Mouse (Mus musculus): ENCODE data around the gene Fry.

Fry gene

GRCm38 (mm10) chr5:150510451-150511225, 392.2 kb downstream of the Fry start:
- no peak for DNase-seq (ENCODE audit: extremely low read depth, insufficient read length, low spot score)

DNA sequence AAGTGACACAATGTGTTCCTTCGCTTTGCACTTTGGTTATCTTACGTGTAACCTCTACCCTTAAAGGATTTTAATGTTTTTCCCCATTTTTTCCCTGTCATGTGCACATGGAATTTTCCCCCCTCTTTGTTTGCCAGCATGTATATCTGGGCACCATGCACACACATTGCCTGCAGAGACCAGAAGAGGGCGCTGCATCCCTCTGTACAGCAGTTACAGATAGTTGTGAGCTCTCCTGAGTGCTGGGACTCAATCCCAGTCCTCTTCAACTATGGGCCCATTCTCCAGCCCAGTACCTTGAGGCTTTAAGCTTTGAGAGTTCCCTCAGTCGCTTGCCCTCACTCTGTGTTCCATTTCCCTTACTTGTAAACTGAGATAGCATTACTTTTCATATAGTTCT, 394.8 kb downstream of the Fry start:
- DNase-seq (ENCODE audit: extremely low read depth, insufficient read length, low spot score), result no peak

GRCm38 (mm10) chr5:150514027-150514426, 395.6 kb downstream of the Fry start:
- DNase-seq (ENCODE audit: extremely low read depth, insufficient read length, low spot score), result no peak

DNA sequence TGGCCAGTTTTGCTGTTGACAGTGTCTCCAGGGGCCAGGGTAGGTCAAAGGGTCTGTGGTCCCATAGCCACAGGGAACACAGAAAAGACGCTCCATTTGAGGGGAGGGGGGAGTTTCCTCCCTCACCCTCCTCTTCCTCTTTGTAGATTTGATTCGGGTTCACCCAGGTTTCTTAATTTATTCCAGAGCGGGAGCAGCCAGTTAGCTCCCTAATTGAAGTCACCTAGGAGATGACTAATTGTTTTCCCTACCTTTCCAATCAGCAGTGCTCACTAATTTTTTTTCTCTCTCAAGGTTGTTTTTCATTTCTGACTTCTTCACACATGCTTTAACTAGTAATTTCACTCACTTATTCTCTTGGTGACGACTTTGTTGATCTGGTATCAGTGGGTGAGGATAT, 399.6 kb downstream of the Fry start, which contains the start of gene Zar1l:
TSS of gene Zar1l (minus strand) at position 101 of the 400 bp plus-strand sequence.
- no peak for DNase-seq (ENCODE audit: extremely low read depth, insufficient read length, low spot score)

GRCm38 (mm10) chr5:150519551-150519950, 401.1 kb downstream of the Fry start:
- peak; percentile 21 for DNase-seq (ENCODE audit: extremely low read depth, insufficient read length, low spot score)

DNA sequence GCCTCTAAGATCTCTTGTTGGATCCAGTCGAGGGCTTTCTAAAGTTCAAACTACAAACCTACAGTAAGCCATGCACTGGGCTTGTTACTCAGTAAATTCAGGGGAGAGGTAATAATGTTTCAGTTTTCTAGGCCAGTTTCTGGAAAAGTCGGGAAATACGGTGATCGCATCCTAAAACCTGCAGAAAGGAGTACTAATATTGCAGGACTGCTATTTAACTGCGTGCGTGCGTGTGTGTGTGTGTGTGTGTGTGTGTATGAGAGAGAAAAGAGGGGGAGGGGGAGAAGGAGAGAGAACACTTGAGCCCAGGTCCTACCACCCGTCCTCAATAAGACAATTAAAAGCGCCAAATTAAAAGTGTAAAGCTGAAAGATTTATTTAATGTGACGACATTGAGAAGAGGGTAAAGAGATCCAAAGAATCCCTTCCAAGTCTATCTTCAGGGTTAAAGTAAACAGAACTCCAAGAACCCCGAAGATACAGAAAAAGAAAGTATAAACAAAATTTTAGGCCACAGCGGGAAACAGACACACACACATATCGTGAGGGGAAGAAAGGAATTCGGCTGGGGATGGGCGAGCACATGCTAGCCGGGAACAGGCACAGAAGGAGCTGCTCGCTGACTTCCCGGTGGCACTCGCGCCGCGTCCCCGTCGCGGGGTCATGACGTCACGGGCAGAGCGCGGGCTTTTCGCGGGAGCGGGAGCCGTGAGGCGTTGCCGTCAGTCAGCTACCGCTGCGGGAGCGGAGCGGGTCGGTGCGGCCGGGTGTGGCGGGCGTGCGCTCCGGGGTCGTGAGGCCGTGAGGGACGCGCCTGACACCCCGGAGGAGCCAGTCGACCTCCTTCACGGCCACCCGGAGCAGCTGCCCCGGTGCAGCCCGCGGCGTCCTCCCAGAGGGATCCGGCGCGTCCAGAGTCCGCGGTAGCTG, 403.8 kb downstream of the Fry start, which contains the start of gene Brca2:
TSS of gene Brca2 (plus strand) at position 694 of the 930 bp plus-strand sequence.
- peak; percentile 96 for DNase-seq (ENCODE audit: extremely low read depth, insufficient read length, low spot score)

DNA sequence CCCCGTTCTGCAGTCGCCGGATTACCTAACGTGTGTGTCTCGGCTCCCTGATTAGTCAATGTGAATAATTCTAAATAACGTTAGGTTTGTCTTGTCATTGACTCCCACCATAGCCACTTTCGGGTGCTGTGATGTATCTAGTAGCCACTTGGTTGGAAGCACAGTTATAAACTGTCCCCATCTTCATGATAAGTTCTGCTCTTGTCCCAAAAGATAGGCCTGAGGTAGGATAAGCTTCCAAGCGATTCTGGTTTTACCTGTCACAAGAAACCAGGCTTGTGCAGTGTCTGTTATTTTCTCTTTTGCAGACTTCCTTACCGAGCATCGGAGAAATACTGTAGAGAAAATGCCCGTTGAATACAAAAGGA, 404.4 kb downstream of the Fry start:
- no peak for DNase-seq (ENCODE audit: extremely low read depth, insufficient read length, low spot score)

DNA sequence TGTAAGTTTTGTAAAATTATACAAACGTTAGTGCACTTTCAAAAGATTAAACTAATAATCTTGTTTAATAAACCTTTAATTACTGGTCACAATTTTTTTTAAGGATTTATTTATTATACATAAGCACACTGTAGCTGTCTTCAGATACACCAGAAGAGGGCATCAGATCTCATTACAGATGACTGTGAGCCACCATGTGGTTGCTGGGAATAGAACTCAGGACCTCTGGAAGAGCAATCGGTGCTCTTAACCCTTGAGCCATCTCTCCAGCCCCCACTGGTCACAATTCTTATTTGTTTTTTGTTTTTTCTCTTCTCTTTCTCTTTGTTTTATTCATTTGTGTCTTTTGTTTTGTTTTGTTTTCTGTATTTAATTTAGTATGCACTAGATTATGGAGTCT, 406.8 kb downstream of the Fry start:
- DNase-seq (ENCODE audit: extremely low read depth, insufficient read length, low spot score), result no peak

DNA sequence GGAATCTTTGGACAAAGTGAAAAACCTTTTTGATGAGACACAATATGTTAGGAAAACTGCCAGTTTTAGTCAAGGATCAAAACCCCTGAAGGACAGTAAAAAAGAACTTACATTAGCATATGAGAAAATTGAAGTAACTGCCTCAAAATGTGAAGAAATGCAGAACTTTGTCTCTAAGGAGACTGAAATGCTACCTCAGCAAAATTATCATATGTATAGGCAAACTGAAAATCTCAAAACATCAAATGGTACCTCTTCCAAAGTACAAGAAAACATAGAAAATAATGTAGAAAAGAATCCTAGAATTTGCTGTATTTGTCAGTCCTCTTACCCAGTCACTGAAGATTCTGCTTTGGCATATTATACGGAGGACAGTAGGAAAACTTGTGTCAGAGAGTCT, 422.9 kb downstream of the Fry start:
- no peak for DNase-seq (ENCODE audit: extremely low read depth, insufficient read length, low spot score)

- no peak for DNase-seq (ENCODE audit: extremely low read depth, insufficient read length, low spot score)
Observed at GRCm38 (mm10) chr5:150543184-150543583, 424.7 kb downstream of the Fry start.
